Mouse (Mus musculus) left cerebral cortex, postnatal 14 days (tissue): ENCODE results near the gene Ephx4. TPM values are rescaled to one million over a fixed set of nuclear protein-coding genes. Genes with fewer than 3 reads are reported as not detected.
A peak's percentile ranks its signal among the peaks of the same experiment; 100 is the strongest.

Experiments
- DNase-seq, 2 experiments: peaks; one replicate each; pipeline ENCODE4 v3.0.0; 2021 to 2022; ENCODE audit warnings: low spot score in 2 of 2, mixed read lengths in 1 of 2
- intact Hi-C: fragments of 180-260 bp; cut with DNase I; formaldehyde crosslinking; loops from one replicate; pipeline ENCODE4 v1.15.1; 2025
- total RNA-seq, 2 experiments: library from RNA; stranded (reverse); gene quantifications; 2 replicates each; pipeline ENCODE4 v1.2.3; 2021

The Ephx4 gene
- total RNA-seq, 2 experiments from 2014 or later = 71.7 to 76.4 TPM

DNA sequence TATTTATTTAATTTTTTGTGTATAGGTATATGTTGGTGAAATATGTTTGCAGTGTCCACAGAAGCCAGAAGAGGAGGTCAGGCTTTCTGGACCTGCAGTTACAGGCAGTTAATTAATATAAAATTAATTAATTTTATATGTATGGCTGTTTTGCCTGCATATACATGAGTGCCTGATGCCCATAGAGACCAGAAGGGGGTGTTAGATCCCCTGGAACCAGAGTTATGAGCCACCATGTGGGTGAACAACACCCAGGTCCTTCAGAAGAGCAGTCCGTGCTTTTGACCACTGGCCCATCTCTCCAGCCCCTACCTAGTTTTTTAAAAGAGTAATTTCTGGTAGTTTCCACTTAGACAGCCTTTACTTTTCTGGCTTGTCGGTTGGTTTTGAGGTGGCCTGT is 9.7 kb downstream of the Ephx4 start:
- DNase-seq = no peak
- intact Hi-C loops = loop anchor here (5.0 kb wide), 1 partner anchor 85 kb away; no protein-coding TSS in a partner anchor

DNA sequence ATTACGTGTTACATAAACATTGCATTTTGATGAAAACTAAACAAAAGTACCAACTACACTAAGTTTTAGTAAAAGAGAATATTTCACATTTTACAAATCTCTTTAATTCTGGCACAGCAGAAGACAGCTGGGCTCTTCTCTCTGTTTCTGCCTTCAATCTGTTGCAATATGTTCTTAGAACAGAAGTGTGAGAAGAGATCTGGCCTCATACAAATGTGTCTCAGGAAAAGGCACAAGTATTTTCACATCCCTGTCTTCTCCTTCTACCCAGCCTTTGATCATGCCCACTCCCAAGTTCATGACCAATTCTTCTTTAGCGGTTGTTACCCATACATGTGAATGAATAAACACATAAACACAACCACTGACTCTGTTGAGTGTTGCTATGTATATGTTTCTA is 12.6 kb downstream of the Ephx4 start:
- intact Hi-C loops = no loop called here
- DNase-seq = no peak

DNA sequence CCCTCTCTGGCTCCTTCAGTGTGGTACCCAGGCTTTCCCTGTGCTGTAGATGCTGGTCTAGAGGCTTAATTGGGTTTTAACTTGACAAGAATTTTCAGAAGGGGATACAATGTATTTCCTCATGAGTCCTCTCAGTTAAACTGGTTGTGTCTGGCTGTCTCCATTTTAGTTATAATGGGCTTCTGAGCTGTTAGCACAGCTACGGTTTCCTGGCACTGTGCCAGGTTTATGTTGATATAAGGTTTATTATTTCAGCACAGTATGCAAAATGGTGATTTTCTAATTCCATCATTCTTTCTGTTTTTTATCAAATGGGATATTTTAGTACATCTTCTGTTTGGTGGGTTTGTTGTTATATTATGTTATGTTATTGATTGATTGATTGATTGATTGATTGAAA is 19.1 kb downstream of the Ephx4 start:
- DNase-seq = no peak
- intact Hi-C loops = no loop called here

DNA sequence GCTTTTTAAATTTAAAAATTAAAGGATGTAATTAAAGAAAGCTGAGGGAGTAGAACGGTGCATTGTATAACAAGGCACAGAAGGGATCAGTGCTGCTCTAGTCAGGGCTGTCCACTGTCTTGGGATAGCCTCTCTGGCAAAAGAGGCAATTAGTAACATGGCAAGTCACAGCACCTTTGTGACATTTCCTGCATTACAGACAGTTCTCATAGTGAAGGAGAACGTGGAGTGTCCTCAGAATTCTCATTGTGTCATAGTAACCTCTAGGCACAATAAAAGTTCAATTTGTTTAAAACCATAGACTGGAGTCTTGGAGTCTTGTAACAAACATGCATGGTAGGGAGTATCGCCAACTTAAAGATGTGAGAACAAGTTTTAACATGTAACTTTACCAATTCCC is 28.7 kb downstream of the Ephx4 start, which contains the start of gene Lpcat2b:
Gene Lpcat2b, plus strand, starts transcription at position 301 of the 400 bp plus-strand sequence.
- DNase-seq = no peak
- intact Hi-C loops = no loop called here

DNA sequence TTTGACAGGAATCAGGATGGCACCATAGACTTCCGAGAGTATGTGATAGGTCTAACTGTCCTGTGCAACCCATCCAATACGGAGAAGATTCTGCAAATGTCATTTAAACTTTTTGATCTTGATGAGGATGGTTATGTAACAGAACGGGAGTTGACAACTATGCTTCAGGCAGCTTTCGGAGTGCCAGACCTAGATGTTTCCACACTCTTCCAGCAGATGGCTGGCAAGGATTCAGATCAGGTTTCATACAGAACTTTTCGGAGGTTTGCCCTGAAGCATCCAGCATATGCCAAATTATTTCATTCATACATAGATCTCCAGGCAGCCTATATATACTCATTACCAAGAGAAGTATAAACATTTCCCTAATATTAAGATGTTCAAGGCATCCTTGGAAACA is 31.5 kb downstream of the Ephx4 start:
- intact Hi-C loops = no loop called here
- no peak for DNase-seq

DNA sequence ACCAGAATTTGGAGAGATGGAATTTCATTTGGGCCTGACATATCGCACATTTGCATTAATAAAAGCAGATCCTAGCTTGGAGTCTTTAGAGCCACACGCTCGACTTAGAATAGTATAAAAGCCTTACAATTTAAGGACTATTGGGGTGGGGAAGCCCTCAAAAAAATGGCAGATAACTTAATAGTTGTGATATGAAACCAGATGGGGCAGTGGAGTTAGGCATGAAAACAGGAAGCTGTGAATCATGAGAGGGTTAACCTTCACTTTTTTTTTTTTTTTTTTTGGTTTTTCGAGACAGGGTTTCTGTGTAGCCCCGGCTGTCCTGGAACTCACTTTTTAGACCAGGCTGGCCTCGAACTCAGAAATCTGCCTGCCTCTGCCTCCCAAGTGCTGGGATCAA is 33.6 kb downstream of the Ephx4 start:
- intact Hi-C loops = no loop called here
- DNase-seq = no peak

DNA sequence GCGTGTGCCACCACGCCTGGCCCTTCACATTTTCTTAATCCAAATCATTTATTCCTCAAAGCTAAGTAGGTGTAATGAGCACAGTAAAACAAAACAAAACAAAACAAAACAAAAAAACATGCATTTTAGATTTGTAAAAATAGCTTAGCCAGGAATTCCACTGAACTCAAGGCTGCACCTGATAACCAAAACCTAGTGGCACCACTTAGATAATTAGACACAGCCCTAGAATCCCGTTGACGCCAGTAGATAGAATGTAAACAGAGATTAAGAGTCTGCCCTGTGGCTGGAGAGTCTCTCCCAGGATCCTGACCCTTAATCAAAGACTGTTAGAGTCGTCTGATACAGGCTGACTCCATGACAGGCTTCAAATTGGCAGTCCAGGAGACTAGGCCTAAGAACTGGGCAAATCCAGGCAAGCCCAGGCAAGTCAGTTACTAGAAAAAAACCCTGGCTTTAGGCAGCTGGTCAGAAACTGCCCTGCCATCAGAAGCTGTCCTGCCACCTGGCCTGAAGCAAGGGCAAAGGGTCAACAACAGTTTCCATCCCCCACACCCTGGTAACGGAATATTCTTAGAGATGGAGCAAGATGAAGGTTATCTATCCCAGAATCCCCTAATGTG is 34.2 kb downstream of the Ephx4 start:
- no peak for DNase-seq
- intact Hi-C loops = no loop called here

DNA sequence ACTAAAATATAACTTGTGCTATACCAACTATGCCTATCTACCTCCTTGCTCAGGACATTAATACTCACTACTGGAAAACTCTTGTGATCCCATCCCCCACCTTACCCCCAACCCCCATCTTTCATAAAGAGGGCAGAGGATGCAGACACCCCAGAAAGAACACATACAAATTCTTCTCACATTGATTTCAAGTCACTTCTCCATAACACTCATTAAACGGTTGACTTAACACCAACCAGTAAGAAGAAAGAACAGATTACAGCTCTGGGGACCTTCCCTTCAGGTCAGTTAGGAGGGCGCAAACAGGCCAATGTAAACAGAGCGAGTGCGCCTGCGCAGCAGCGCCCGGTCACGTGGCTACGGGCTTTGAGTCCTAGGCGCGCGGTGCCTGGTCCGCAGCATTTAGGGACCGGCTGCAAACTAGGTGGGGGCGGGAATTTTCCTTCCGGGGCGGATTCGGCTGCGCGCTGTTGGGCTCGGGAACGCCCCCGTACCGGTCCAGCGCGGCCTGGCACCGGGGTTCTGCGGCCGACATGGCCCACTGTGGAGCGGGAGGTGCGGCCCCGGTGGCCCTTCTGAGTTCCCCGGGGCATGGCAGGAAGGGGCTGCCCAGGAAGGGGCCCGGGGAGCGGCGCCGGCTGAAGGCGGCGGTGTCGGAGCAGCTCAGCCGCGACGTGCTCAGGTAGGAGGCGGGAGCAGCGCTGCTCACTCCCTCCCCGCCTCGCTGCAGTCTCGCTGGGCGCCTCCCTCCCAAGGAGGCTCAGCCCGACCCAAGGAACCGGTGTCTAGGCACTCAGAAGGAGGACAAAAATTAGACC is 35.1 kb downstream of the Ephx4 start, which contains the start of gene Btbd8:
Gene Btbd8, plus strand, starts transcription at position 534 of the 818 bp plus-strand sequence.
- intact Hi-C loops = no loop called here
- DNase-seq = peak; percentile 92 to 96

DNA sequence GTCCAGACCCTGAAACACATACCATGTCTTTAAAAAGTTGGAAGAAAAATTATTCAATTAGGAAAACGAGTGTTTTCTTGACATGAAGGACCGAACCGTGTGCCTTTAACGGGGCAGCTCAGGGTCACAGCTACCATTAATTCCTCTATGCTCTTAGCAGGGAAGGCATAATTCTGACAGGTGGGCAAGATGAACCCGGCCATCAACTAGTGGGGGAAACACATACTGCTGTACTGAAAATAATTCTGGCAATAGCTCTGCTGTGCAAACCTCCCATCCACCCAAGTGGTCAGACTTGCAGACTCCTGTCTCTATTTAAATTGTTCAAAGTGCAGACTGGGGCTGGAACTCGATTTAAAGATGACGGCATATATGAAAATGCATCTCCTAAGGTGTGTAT is 35.8 kb downstream of the Ephx4 start:
- intact Hi-C loops = no loop called here
- no peak for DNase-seq

DNA sequence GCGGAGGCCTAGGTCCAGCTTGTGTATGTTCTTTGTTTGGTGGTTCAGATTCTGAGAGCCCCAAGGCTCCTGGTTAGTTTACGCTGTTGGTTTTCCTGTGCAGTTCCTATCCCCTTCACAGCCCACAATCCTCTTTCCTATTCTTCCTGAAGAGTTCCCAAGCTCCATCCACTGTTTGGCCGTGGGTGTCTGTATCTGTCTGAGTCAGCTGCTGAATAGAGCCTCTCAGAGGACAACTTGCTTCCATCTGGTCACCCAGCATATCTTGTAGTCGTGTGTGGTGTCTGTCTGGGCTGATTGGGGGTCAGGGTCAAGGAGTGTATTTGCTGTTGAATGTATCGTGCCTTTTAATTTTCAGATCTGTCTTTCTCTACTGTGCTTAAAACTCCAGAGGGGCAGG is 39.3 kb downstream of the Ephx4 start:
- no peak for DNase-seq
- intact Hi-C loops = no loop called here

DNA sequence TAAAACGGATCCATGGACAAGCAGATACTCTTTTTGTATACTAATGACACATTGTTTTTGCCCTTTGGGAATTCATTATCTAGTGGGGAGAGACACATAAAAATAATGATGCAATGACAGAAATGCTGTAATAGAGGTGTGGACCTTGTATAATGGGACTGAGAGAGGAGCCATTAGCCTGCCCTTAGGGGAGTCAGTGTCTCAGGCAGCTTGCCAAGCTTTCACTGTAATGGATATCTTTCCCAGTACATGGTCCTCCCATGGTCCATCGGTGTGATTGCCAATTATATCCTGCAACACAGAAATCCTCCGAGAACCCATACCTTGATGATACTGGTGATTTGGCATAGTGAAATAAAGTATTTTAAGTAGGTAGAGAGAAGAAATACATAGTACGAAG is 41.7 kb downstream of the Ephx4 start:
- intact Hi-C loops = no loop called here
- no peak for DNase-seq

DNA sequence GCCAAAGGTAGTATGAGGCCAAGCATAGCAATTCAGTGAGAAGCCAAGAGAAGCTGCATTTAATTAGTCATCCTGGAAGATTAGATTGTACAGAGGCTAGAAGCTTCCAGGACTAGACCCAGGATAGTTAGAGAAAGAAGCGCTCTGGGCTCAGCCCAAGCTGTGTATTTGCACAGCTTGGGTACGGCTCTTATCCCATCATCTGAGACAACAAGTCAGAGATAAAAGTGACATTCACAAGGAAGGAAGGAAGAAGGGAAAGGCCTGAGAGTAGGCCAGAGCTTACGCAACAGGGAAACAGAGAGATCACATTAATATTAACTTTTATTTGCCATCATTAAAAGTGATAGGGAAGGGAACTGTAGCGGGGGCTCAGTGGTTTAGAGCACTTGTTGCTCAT is 45.4 kb downstream of the Ephx4 start:
- intact Hi-C loops = no loop called here
- no peak for DNase-seq

DNA sequence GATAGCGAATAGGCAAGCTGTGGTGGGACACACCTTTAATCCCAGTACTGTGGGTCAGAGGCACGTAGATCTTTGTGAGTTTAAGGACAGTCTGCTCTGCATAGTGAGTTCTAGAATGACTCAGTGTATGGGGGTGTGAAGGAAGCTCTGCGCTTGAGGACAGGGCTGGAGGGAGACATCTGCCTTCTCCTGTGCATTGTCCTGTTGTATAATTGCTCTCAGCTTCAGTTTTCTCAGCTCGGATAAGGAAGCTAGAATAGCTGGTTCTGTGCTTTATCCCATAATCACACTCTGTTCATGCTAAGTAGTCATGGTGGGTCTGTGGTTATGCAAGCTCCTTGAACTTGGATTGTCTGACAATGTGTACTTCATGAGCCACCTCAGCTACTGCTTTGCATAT is 46.2 kb downstream of the Ephx4 start:
- peak in 1 of 2 experiments; percentile 41 for DNase-seq
- intact Hi-C loops = no loop called here

DNA sequence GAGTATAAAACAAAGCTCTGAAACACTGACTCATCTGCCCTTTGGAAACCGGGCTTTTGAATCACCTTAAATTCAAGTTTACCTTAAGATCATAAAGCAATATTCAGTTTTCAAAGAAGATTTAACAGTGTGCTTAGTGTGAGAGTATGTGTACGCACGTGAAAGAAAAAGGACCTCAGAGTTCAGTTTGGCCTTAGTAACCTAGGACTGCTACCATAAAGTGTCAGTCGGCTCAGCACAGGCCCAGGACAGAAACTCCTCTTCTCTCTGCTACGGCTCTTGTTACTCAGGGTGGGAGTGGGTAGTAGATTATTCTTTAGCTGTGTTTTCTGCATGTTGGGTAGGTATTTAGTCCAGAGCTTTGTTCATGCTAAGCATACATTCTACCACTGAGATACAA is 47.1 kb downstream of the Ephx4 start:
- intact Hi-C loops = no loop called here

DNA sequence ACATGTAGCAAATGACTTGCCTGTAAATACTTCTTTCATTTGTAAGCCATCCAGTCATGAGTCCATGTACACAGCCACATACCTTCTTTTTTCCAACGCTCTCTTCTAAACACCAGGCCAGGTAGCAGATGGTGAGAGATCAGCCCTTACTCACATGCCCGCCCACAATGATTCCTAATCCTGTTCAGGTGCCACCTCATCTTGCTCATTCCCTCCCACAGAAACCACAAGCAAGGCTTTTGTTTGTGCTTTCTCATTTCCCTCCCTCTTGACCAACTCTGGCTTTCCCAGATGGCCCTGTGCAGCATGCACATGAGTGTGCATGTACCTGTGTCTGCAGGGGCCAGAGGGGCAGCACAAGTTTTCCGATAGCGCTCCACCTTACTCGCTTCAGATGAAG is 47.8 kb downstream of the Ephx4 start:
- intact Hi-C loops = no loop called here
- no peak for DNase-seq

More for the DNA sequence above, 47.1 kb downstream of the Ephx4 start:
- DNase-seq = no peak

DNA sequence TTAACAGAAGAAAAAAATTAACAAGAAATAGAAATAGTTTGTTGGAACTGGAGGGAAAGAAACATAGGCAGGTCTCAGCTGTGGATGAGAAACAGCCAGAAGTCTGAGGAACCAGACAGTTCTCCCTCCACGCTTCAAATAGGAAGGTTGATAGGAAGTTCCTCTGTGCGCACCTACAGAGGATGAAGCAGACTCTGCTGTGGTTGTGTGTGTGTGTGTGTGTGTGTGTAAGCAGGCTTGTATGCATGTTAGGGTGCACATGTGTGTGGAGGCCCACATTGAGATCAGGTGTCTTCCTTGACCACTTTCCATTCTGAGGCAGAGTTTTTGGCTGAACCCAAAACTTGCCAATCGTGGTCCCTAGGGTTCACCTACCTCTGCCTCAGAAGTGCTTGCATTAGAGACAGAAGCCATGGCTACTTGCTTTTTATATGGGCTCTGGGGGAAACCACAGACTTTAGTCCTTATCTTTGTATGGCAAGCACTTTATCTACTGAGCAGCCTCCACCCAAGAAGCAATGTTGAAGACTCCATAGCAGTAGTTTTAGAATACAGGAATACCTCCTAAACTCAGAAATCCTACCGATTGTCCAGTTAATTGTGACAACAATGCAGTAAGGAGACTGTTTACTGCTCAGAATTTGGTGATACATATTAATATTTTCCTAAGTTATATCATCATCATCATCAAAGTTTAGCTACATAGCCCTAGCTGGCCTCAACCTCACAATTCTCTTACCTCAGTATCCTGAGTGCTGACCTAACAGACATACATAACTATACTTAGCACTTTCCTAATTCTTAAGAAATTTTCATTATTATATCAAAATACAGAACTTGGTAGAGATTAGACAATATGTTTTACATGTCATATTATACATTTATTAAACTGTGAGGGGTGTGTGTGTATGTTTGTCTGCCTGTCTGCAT is 59.9 kb downstream of the Ephx4 start:
- intact Hi-C loops = no loop called here
- no peak for DNase-seq

DNA sequence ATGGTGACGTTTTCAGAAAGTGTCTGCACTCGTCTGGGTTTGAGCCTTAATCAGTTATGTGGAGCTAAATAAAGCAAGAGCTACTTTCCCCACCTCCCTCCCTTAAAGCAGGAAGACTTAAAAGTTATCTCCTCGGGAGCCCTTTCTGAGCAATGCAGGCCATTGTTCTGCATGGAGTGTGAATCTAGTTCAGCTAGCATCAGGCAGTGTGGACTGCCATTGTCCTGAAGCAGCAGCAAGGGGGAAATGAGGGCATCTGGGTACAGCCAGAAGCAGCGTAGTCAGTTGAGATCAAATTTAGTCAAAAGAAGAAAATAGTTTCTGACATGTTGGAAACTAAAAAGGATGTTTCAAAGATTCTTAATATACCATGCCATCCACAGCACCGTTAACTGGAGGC is 64.0 kb downstream of the Ephx4 start:
- DNase-seq = no peak
- intact Hi-C loops = no loop called here

DNA sequence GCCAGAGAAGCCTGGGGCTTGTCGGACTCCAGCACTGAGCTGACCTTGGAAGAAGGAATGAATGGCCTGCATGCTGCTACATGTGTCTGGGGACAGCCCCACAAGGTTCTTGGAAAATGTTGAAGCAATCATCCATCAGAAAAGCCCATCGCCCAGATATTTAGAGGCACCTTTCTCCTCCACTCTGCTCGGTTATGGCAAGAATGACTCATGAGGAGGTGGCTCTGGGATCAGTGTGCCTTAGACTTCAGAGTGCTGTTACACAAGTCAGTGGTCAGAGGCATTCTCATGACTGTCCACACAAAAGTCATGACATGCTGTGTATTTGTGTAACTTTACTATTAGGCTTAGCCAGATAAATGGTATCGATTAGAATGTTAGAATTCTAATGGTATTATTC is 64.6 kb downstream of the Ephx4 start:
- no peak for DNase-seq

DNA sequence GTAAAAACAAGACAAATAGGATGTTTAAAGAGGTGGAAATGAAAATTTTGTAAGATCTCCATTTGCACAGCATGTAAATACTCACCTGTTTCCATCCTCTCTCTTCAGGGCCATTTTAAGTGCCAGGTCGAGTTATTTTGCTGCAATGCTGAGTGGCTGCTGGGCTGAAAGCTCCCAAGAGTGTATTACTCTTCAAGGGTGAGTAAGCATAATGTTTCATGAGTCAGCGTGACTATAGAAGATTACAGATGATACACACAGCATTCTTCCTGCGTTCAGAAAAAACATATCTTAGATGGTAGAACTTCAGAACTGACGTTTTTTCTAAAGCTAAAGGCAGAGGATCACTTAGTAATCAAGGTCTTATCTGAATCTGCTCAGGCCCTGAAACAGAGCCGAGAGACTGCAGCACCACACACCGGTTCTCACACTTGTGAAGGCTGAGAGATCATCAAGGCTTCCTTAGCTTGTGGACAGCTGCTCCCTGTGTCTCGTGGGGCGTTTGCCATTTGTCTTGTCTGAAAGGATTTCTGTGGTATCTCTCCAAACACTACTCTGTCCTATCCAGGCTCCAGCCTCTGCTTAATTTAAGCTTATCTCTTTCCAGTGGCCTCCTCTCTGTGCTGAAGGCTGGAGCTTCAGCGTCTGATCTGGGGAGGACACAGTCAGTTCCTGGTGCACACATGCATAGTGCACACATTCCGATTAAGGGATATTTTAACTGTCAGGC is 68.2 kb downstream of the Ephx4 start:
- no peak for DNase-seq
- intact Hi-C loops = no loop called here

More for the DNA sequence above, 64.6 kb downstream of the Ephx4 start:
- intact Hi-C loops = no loop called here
